Mouse (Mus musculus) embryonic facial prominence, embryonic 10.5 days (tissue): Measurements from ENCODE around the gene Olah. TPM values are rescaled to one million over a fixed set of nuclear protein-coding genes. Genes with fewer than 3 reads are reported as not detected.

Source experiments
- polyA plus RNA-seq: library from polyadenylated mRNA; unstranded; fragments of >200 nt; fragmentation: Nextera tagmentation; extraction: Ambion mirVana; gene quantifications from 2 replicates; pipeline ENCODE4 v1.2.1, GENCODE M21; 2016

Gene Olah
- polyA plus RNA-seq, 1 experiment from 2014 or later = not detected

Other genes with a start within 250 kb of the Olah start
- gene Nmt2, start 113.0 kb downstream of the Olah start, polyA plus RNA-seq = 50.3 and 50.8 TPM in 2 replicates
- 19.0 and 20.5 TPM in 2 replicates for gene Rpp38, start 64.6 kb downstream of the Olah start, polyA plus RNA-seq
- 0.31 and 0.41 TPM in 2 replicates for gene Acbd7, start 61.0 kb downstream of the Olah start, polyA plus RNA-seq
- gene Meig1, start 25.4 kb upstream of the Olah start, polyA plus RNA-seq = 0.41 and 0.84 TPM in 2 replicates
- gene Dclre1c, start 26.9 kb upstream of the Olah start, polyA plus RNA-seq = 8.2 and 8.5 TPM in 2 replicates
- 37.1 and 37.6 TPM in 2 replicates for gene Suv39h2, start 77.8 kb upstream of the Olah start, polyA plus RNA-seq
- gene Gm45902, start 115.6 kb upstream of the Olah start, polyA plus RNA-seq = 10.7 TPM in 2 replicates
- gene Hspa14, start 115.6 kb upstream of the Olah start, polyA plus RNA-seq = 126 and 138 TPM in 2 replicates
- 0.12 and 0.18 TPM in 2 replicates for gene Cdnf, start 115.8 kb upstream of the Olah start, polyA plus RNA-seq
- gene Fam107b, start 173.3 kb upstream of the Olah start, polyA plus RNA-seq = 53.8 and 60.4 TPM in 2 replicates